Mouse (Mus musculus) MEL (cell line): ENCODE measurements around the gene Commd2.

Source experiments
- CHD1 ChIP-seq: IDR thresholded peaks from 2 replicates; pipeline ENCODE4 v1.6.1; 2012; ENCODE audit warnings: low read depth, mild to moderate bottlenecking, inconsistent platforms, low read length, improper control_type of control experiment
- CTCF ChIP-seq, 3 experiments: IDR thresholded peaks in 2 of 3; conservative IDR thresholded peaks in 1 of 3; 2 replicates each; pipeline ENCODE4 v1.5.1; 2011 to 2012; ENCODE audit warnings: low read length in 3 of 3, low read depth in 2 of 3, mild to moderate bottlenecking in 2 of 3, improper control_type of control experiment in 1 of 3, inconsistent platforms in 1 of 3, mixed read lengths in 1 of 3, moderate library complexity in 1 of 3; ENCODE audit not compliant: control insufficient read depth in 1 of 3, insufficient read depth in 1 of 3, poor library complexity in 1 of 3, severe bottlenecking in 1 of 3
- MAX ChIP-seq: IDR thresholded peaks from 2 replicates; pipeline ENCODE4 v1.6.1; 2011; ENCODE audit warnings: low read length, improper control_type of control experiment
- POLR2A ChIP-seq, 2 experiments: IDR thresholded peaks; 2 replicates each; pipeline ENCODE4 v1.6.1; 2011 to 2012; ENCODE audit warnings: low read length in 2 of 2, mild to moderate bottlenecking in 2 of 2, control low read depth in 1 of 2, improper control_type of control experiment in 1 of 2, low read depth in 1 of 2, moderate library complexity in 1 of 2; ENCODE audit not compliant: control insufficient read depth in 1 of 2, insufficient read depth in 1 of 2, poor library complexity in 1 of 2
- RCOR1 ChIP-seq: IDR thresholded peaks from 2 replicates; pipeline ENCODE4 v1.6.1; 2012; ENCODE audit warnings: low read depth, mild to moderate bottlenecking, inconsistent platforms, low read length, improper control_type of control experiment
- USF2 ChIP-seq, 2 experiments: IDR thresholded peaks; 2 replicates each; pipeline ENCODE4 v1.6.1; 2011 to 2012; ENCODE audit warnings: improper control_type of control experiment in 2 of 2, low read length in 2 of 2, borderline replicate concordance in 1 of 2, inconsistent platforms in 1 of 2, low read depth in 1 of 2, mild to moderate bottlenecking in 1 of 2; ENCODE audit not compliant: insufficient read depth in 1 of 2
- ZKSCAN1 ChIP-seq: IDR thresholded peaks from 2 replicates; pipeline ENCODE4 v1.6.1; 2012; ENCODE audit warnings: low read depth, mild to moderate bottlenecking, inconsistent platforms, low read length, improper control_type of control experiment, moderate library complexity
- ZMIZ1 ChIP-seq: IDR thresholded peaks from 2 replicates; pipeline ENCODE4 v1.6.1; 2012; ENCODE audit warnings: low read depth, mild to moderate bottlenecking, inconsistent platforms, low read length, improper control_type of control experiment, moderate library complexity

- TF ChIP-seq USF2 (IDR thresholded peaks at IDR 0.05; ENCODE audit: borderline replicate concordance in 1 of 2, insufficient read depth in 1 of 2, low read depth in 1 of 2, low read length in 2 of 2) (no peak), CHD1 (no peak), RCOR1 (no peak), ZMIZ1 (no peak), POLR2A (IDR thresholded peaks at IDR 0.05; ENCODE audit: control insufficient read depth in 1 of 2, insufficient read depth in 1 of 2, low read depth in 1 of 2, low read length in 2 of 2, poor library complexity in 1 of 2) (no peak), CTCF (IDR thresholded peaks at IDR 0.05 in 2 of 3, conservative IDR thresholded peaks at IDR 0.05 in 1 of 3; ENCODE audit: control insufficient read depth in 1 of 3, insufficient read depth in 1 of 3, low read depth in 2 of 3, low read length in 3 of 3, poor library complexity in 1 of 3, severe bottlenecking in 1 of 3) (no peak), MAX (no peak), ZKSCAN1 (no peak)
These were observed 45.3 kb upstream of the Commd2 start for GRCm38 (mm10) chr3:57696779-57697178.
